Mouse (Mus musculus) brown adipose tissue, adult 24 weeks (tissue): ENCODE results near the gene Foxr2. TPM values are rescaled to one million over a fixed set of nuclear protein-coding genes. Genes with fewer than 3 reads are reported as not detected.

Experiments
- H3K27ac ChIP-seq: fragments of 200-500 bp; replicated peaks from 2 replicates; pipeline ENCODE4 v1.5.1; 2012; ENCODE audit warnings: low read depth, mild to moderate bottlenecking, low read length
- H3K4me1 ChIP-seq: fragments of 200-500 bp; 2 replicates; pipeline ENCODE4 v1.6.1; 2012; ENCODE audit warnings: low read length, mixed read lengths; ENCODE audit not compliant: control insufficient read depth, insufficient read depth, insufficient read length
- H3K4me3 ChIP-seq: fragments of 200-500 bp; 2 replicates; pipeline ENCODE4 v1.5.1; 2012; ENCODE audit warnings: low read depth, mild to moderate bottlenecking, low read length, moderate library complexity; ENCODE audit not compliant: insufficient read depth
- polyA plus RNA-seq: library from polyadenylated mRNA; stranded (reverse); fragments of >200 nt; gene quantifications from 2 replicates; pipeline ENCODE4 v1.2.4, GENCODE M21; 2012; ENCODE audit not compliant: missing spikeins, insufficient read depth, insufficient read length

The Foxr2 gene
- polyA plus RNA-seq, result not detected in 2 replicates

GRCm38 (mm10) chrX:153118486-153118885 lies at the start of gene Foxr2:
Foxr2 (plus strand) TSS chrX:153118786.
- Histone ChIP-seq H3K4me3 (no peak within 1 kb of the TSS), H3K27ac (no peak within 1 kb of the TSS), H3K4me1 (no peaks in the 10 kb centered on the region)

GRCm38 (mm10) chrX:153119013-153119412 lies 427 bp downstream of the Foxr2 start:
- no peak overlapping the region for H3K27ac ChIP-seq
- H3K4me1 ChIP-seq, result no peaks in the 10 kb centered on the region
- H3K4me3 ChIP-seq, result no peak overlapping the region

- H3K4me3 ChIP-seq, result peak within 1 kb of the TSS; percentile 65
- no peaks in the 10 kb centered on the region; the same call in 1 of the 2 replicates for H3K4me1 ChIP-seq
- H3K27ac ChIP-seq, result no peak within 1 kb of the TSS
These were observed 21.3 kb downstream of the Foxr2 start, which contains the start of gene Rragb for GRCm38 (mm10) chrX:153139734-153140515. Rragb (plus strand) TSS chrX:153139981.

- H3K4me3 ChIP-seq, result no peak overlapping the region
- H3K4me1 ChIP-seq, result no peaks in the 10 kb centered on the region; the same call in 1 of the 2 replicates
- no peak overlapping the region for H3K27ac ChIP-seq
These were observed 24.1 kb downstream of the Foxr2 start for GRCm38 (mm10) chrX:153142656-153143055.

- H3K4me1 ChIP-seq, result no peaks in the 10 kb centered on the region
- no peak overlapping the region for H3K27ac ChIP-seq
- H3K4me3 ChIP-seq, result no peak overlapping the region
These were observed 33.2 kb downstream of the Foxr2 start for GRCm38 (mm10) chrX:153151766-153152165.

- no peaks in the 10 kb centered on the region for H3K4me1 ChIP-seq
- no peak overlapping the region for H3K4me3 ChIP-seq
- no peak overlapping the region for H3K27ac ChIP-seq
These were observed 36.7 kb downstream of the Foxr2 start for GRCm38 (mm10) chrX:153155322-153155721.

GRCm38 (mm10) chrX:153174786-153175185 lies 56.2 kb downstream of the Foxr2 start:
- no peak overlapping the region for H3K4me3 ChIP-seq
- H3K4me1 ChIP-seq, result no peaks in the 10 kb centered on the region
- H3K27ac ChIP-seq, result no peak overlapping the region

GRCm38 (mm10) chrX:153182221-153182620 lies 63.6 kb downstream of the Foxr2 start:
- no peaks in the 10 kb centered on the region for H3K4me1 ChIP-seq
- H3K27ac ChIP-seq, result no peak overlapping the region
- no peak overlapping the region for H3K4me3 ChIP-seq

Other genes starting within 250 kb of the Foxr2 start
- gene Usp51, start 112.3 kb upstream of the Foxr2 start, polyA plus RNA-seq, result not detected in 2 replicates
- gene Mageh1, start 81.2 kb upstream of the Foxr2 start, polyA plus RNA-seq, result 5.4 and 7.5 TPM in 2 replicates
- gene Rragb, start 21.2 kb downstream of the Foxr2 start, polyA plus RNA-seq, result 2.0 and 2.8 TPM in 2 replicates
- 0.42 TPM in 1 of 2 replicates, not detected in the other for gene Klf8, start 118.7 kb downstream of the Foxr2 start, polyA plus RNA-seq